Mouse (Mus musculus): Measurements from ENCODE around the gene Rsph3a.
"Not testable (repeated sequence)": the region's sequence is repeated elsewhere in the genome, so short reads cannot be mapped to it uniquely, and the experiment has no call there.

DNA sequence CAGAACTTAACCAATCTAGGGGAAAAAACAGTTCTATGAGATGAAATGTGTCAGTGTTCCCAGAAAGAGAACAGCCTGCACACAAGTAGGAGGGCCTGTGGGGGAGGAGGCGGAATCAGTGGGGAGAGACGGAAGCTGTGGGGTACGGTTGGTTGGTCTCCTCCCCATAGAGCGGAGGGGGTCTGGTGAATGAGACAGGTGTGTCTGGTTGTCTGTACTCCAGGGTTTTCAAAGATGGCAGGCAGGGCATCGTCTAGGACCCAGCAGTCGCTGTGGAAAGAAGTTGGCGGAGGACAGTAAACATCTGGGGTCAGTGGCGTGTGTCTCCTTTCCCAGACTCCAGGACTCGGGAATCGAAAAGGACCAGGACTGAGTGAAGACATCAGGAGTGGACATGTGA lies 57.8 kb downstream of the Rsph3a start:
- not testable (repeated sequence) for TF ChIP-seq CTCF (IDR thresholded peaks at IDR 0.05); EP300 (IDR thresholded peaks at IDR 0.05; ENCODE audit: insufficient read depth, low read depth, low read length)
